Mouse (Mus musculus) testis, adult 2 months (tissue): ENCODE measurements around the gene Sdc4. TPM values are rescaled to one million over a fixed set of nuclear protein-coding genes. Genes with fewer than 3 reads are reported as not detected.

Source experiments
- H3K27ac ChIP-seq: fragments of 200-500 bp; 2 replicates; pipeline ENCODE4 v1.5.1; 2012; ENCODE audit warnings: low read depth, low read length; ENCODE audit not compliant: control insufficient read depth, insufficient read depth
- H3K27me3 ChIP-seq: fragments of 200-500 bp; 2 replicates; pipeline ENCODE4 v1.6.1; 2012; ENCODE audit warnings: mild to moderate bottlenecking, low read length, moderate library complexity; ENCODE audit not compliant: control insufficient read depth, insufficient read depth
- H3K36me3 ChIP-seq: fragments of 200-500 bp; 2 replicates; pipeline ENCODE4 v1.6.1; 2012; ENCODE audit warnings: mild to moderate bottlenecking, low read length; ENCODE audit not compliant: control insufficient read depth, insufficient read depth
- H3K4me1 ChIP-seq: fragments of 200-500 bp; 2 replicates; pipeline ENCODE4 v1.6.1; 2012; ENCODE audit warnings: low read length; ENCODE audit not compliant: control insufficient read depth, insufficient read depth
- H3K4me3 ChIP-seq: fragments of 200-500 bp; 2 replicates; pipeline ENCODE4 v1.5.1; 2012; ENCODE audit warnings: low read depth, mild to moderate bottlenecking, low read length, moderate library complexity, mixed read lengths; ENCODE audit not compliant: control insufficient read depth
- CTCF ChIP-seq: fragments of 200-500 bp; IDR thresholded peaks from 2 replicates; pipeline ENCODE4 v1.5.1; 2012; ENCODE audit warnings: low read depth, mild to moderate bottlenecking, inconsistent platforms, low read length, moderate library complexity; ENCODE audit not compliant: control insufficient read depth, insufficient read depth, insufficient replicate concordance
- POLR2A ChIP-seq: fragments of 200-500 bp; IDR thresholded peaks from 2 replicates; pipeline ENCODE4 v1.6.1; 2012; ENCODE audit warnings: low read depth, mild to moderate bottlenecking, inconsistent platforms, low read length, moderate library complexity; ENCODE audit not compliant: control insufficient read depth
- polyA plus RNA-seq: library from polyadenylated mRNA; depleted of rRNA; stranded (reverse); fragments of >200 nt; gene quantifications from 2 replicates; pipeline ENCODE4 v1.2.3, GENCODE M21; 2012

Gene Sdc4
- polyA plus RNA-seq, 1 experiment, result 16.6 TPM

GRCm38 (mm10) chr2:164422675-164423393 lies 20.9 kb downstream of the Sdc4 start:
- no peaks in the 10 kb centered on the region for H3K36me3 ChIP-seq
- H3K4me3 ChIP-seq, result no peak overlapping the region
- no peak overlapping the region for H3K27ac ChIP-seq
- TF ChIP-seq CTCF (no peak), POLR2A (no peak)
- H3K4me1 ChIP-seq, result no peaks in the 10 kb centered on the region
- no peaks in the 10 kb centered on the region for H3K27me3 ChIP-seq

GRCm38 (mm10) chr2:164421979-164422378 lies 21.7 kb downstream of the Sdc4 start:
- H3K4me3 ChIP-seq, result no peak overlapping the region
- no peaks in the 10 kb centered on the region for H3K27me3 ChIP-seq
- no peaks in the 10 kb centered on the region for H3K36me3 ChIP-seq
- no peaks in the 10 kb centered on the region for H3K4me1 ChIP-seq
- TF ChIP-seq CTCF (no peak), POLR2A (no peak)
- H3K27ac ChIP-seq, result no peak overlapping the region

- no peaks in the 10 kb centered on the region for H3K4me1 ChIP-seq
- H3K4me3 ChIP-seq, result no peak overlapping the region
- H3K36me3 ChIP-seq, result no peaks in the 10 kb centered on the region
- H3K27ac ChIP-seq, result no peak overlapping the region
- no peak for TF ChIP-seq CTCF
- no peak for TF ChIP-seq POLR2A
- H3K27me3 ChIP-seq, result no peaks in the 10 kb centered on the region
Observed at GRCm38 (mm10) chr2:164421306-164421705, 22.4 kb downstream of the Sdc4 start.

GRCm38 (mm10) chr2:164419489-164419888 lies 24.2 kb downstream of the Sdc4 start:
- Histone ChIP-seq H3K27ac (no peak overlapping the region), H3K36me3 (no peaks in the 10 kb centered on the region), H3K27me3 (no peaks in the 10 kb centered on the region), H3K4me3 (no peak overlapping the region), H3K4me1 (no peaks in the 10 kb centered on the region)
- TF ChIP-seq POLR2A (no peak), CTCF (no peak)

DNA sequence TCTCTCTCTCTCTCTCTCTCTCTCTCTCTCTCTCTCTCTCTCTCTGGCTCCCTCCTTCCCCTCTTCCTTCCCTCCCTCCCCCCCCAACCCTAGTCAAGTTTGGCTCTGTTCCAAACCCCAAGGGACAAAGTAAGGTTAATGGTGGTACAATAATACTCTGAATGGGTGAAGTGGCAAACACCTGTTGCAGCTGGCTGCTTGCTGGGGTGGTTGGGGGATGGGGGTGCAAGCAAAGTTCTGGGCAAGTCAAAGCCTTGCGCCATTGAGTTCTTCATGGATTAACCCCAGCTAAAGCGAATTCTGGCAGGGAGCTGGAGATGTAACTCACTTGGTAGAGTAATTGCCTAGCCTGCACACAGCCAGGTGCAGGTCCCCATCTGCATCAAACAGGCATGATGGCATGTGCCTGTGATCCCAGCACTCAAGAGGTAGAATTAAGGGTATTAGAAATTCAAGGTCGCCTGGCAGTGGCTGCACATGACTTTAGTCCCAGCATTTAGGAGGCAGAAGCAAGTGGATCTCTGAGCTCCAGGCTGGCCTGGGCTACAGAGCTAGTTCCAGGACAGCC lies 25.3 kb downstream of the Sdc4 start:
- Histone ChIP-seq H3K4me3 (no peak overlapping the region), H3K36me3 (no peaks in the 10 kb centered on the region), H3K4me1 (peaks cover 6% of the 10 kb centered on the region), H3K27ac (no peak overlapping the region), H3K27me3 (no peaks in the 10 kb centered on the region)
- no peak for TF ChIP-seq CTCF
- TF ChIP-seq POLR2A, result no peak

DNA sequence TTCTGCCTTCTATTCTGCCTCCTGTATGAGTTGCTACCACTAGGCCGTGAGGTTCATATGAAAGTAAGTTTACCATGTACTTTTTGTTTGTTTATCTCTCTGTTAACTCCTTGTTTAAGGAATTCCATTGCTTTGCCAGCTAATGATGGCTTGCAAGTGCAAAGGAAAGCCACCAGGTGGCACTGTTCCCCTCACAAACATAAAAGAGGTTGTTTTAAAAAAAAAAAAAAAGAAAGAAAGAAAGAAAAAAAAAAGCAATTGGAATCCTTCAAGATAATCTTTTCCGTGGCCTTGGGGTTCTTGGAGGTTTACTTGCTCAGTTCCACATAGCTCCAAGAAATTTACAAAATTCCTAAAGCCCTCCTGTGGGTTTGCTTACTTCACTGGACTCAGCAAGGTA lies 26.5 kb downstream of the Sdc4 start:
- Histone ChIP-seq H3K36me3 (no peaks in the 10 kb centered on the region), H3K4me3 (no peak overlapping the region), H3K4me1 (peaks cover 6% of the 10 kb centered on the region), H3K27ac (no peak overlapping the region), H3K27me3 (no peaks in the 10 kb centered on the region)
- TF ChIP-seq POLR2A (no peak), CTCF (peak; percentile 12; the same call in 1 of the 2 replicates)

DNA sequence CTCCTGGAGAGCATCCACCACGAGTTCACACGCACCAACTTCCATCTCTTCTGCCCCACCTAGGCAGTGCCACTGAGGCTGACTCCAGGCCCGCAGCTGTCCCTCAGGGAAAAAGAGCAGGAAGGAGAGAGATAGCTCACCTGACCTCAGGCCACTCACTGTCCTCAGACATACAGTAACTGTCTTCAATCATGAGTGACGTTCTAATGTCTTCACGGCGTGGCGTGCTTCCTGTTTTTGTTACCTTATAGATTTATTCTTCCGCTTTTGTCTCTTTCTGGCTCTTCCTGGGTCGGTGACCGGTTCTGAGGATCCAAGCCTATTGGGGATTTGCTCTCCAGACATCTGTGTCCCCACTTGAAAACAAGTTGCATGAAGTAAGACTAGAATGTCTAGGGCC lies 29.1 kb downstream of the Sdc4 start:
- no peaks in the 10 kb centered on the region for H3K36me3 ChIP-seq
- TF ChIP-seq POLR2A (no peak), CTCF (no peak)
- H3K27ac ChIP-seq, result no peak overlapping the region
- peaks cover 6% of the 10 kb centered on the region for H3K4me1 ChIP-seq
- H3K27me3 ChIP-seq, result no peaks in the 10 kb centered on the region
- H3K4me3 ChIP-seq, result no peak overlapping the region

GRCm38 (mm10) chr2:164414167-164414566 lies 29.5 kb downstream of the Sdc4 start:
- Histone ChIP-seq H3K4me1 (peaks cover 6% of the 10 kb centered on the region), H3K27me3 (no peaks in the 10 kb centered on the region), H3K36me3 (no peaks in the 10 kb centered on the region), H3K27ac (no peak overlapping the region), H3K4me3 (no peak overlapping the region)
- TF ChIP-seq POLR2A (no peak), CTCF (no peak)
